Mouse (Mus musculus) heart, adult 2 months (tissue): ENCODE data around the gene Egln3.

ENCODE experiments used
- CTCF ChIP-seq: fragments of 200-600 bp; IDR thresholded peaks from 2 replicates; pipeline ENCODE4 v1.8.1; 2022; ENCODE audit warnings: antibody characterized with exemption, mild to moderate bottlenecking, moderate library complexity
- EP300 ChIP-seq: fragments of 200-500 bp; IDR thresholded peaks from 2 replicates; pipeline ENCODE4 v1.6.1; 2011; ENCODE audit warnings: low read depth, low read length, control low read depth; ENCODE audit not compliant: insufficient read depth
- POLR2A ChIP-seq: fragments of 200-500 bp; IDR thresholded peaks from 2 replicates; pipeline ENCODE4 v1.6.1; 2011; ENCODE audit warnings: mild to moderate bottlenecking, low read depth, low read length, control low read depth; ENCODE audit not compliant: insufficient read depth

- TF ChIP-seq CTCF, result no peak
- TF ChIP-seq EP300, result no peak
- TF ChIP-seq POLR2A, result no peak
These were observed 5.8 kb downstream of the Egln3 start for GRCm38 (mm10) chr12:54197849-54198248.
